Mouse (Mus musculus) lung, adult 2 months (tissue): Measurements from ENCODE around the gene Ripor3.

Experiments used
- CTCF ChIP-seq: fragments of 200-500 bp; IDR thresholded peaks from 2 replicates; pipeline ENCODE4 v1.5.1; 2011; ENCODE audit warnings: mild to moderate bottlenecking, low read length, control low read depth; ENCODE audit not compliant: insufficient read depth
- POLR2A ChIP-seq: fragments of 200-500 bp; IDR thresholded peaks from 2 replicates; pipeline ENCODE4 v1.6.1; 2011; ENCODE audit warnings: low read depth, mild to moderate bottlenecking, control low read depth, low read length, borderline replicate concordance; ENCODE audit errors: extremely low read depth

- TF ChIP-seq POLR2A, result no peak
- TF ChIP-seq CTCF, result peak; percentile 82
Observed at GRCm38 (mm10) chr2:168016951-168017391, 6.6 kb upstream of the Ripor3 start.
